Mouse (Mus musculus): ENCODE data around the gene Plekha8. TPM values are rescaled to one million over a fixed set of nuclear protein-coding genes. Genes with fewer than 3 reads are reported as not detected.

The Plekha8 gene
- polyA plus RNA-seq, 1 experiment = not detected

DNA sequence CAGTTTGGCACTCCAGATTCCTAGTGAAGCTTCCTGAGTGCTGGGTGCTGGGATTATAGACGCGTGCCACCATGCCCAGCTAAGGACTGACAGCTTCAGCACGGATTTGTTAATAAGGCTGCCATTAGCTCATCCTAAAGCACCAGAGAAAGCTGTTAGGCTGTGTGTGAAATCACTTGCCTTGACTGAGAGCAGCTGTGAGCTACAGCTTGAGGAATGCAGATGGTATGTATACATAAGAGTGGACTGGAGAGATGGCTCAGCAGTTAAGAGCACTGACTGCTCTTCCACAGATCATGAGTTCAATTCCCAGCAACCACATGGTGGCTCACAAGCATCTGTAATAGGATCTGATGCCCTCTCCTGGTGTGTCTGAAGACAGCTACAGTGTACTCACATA, 22.5 kb downstream of the Plekha8 start:
- Histone ChIP-seq H3K4me1 (ENCODE audit: control insufficient read depth, insufficient read depth, low read length) (0 out of 2 replicates have a peak, but pooled peaks cover 2% of the 10 kb centered on the region), H3K4me3 (ENCODE audit: insufficient read depth, low read depth, low read length) (no peak overlapping the region), H3K27ac (ENCODE audit: insufficient read depth, low read depth, low read length) (no peak overlapping the region)
- no peak for TF ChIP-seq CTCF (IDR thresholded peaks at IDR 0.05; ENCODE audit: insufficient read depth, low read depth, low read length)
- no peak for TF ChIP-seq POLR2A (IDR thresholded peaks at IDR 0.05; ENCODE audit: insufficient read depth, low read depth, low read length)
- WGBS = 73% methylated on average over 3 of the region's 3 CpGs

DNA sequence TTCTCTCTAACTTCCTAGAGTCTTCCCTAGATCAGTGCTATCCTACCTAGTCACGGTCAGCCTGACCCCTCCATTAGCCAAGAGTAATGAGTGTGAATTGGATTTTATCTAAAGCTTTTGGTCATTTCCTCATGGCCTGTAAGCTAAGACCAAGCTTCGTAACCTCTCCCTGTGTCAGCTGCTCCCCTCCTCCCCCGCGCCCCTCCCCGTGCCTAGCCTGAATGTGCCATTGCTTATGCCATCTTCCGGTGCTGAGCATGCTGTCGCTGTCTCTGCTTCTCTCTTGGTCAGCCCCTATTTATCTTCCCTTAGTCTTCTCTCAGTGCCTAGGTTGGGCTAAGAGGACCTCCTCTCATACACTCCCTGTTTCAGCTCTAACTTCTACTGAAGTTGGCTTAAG, 24.6 kb downstream of the Plekha8 start:
- Histone ChIP-seq H3K4me1 (ENCODE audit: control insufficient read depth, insufficient read depth, low read length) (no peaks in the 10 kb centered on the region), H3K4me3 (ENCODE audit: insufficient read depth, low read depth, low read length) (no peak overlapping the region), H3K27ac (ENCODE audit: insufficient read depth, low read depth, low read length) (no peak overlapping the region)
- TF ChIP-seq CTCF (IDR thresholded peaks at IDR 0.05; ENCODE audit: insufficient read depth, low read depth, low read length) (no peak), POLR2A (IDR thresholded peaks at IDR 0.05; ENCODE audit: insufficient read depth, low read depth, low read length) (no peak)
- 88% methylated on average over 7 of the region's 7 CpGs for WGBS

DNA sequence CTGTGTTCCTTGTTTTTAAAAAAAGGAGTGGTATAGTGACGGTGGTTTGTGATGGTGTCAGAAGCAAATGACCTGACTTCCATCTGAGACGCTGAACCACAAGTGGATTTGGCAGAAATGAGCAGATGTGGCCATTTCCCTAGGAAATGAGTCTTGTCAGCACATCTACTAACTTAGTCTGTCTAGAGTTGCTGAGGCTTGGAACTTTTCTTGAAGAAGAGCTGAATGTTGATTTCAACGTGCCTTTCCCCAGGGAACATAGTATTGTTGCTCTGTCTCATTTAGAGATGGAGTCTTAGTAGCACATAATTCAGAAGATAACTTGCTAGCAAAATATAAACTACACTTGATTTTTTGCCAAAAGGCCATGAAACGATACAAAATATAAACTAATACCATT, 25.4 kb downstream of the Plekha8 start:
- H3K4me1 ChIP-seq (ENCODE audit: control insufficient read depth, insufficient read depth, low read length) = no peaks in the 10 kb centered on the region
- H3K4me3 ChIP-seq (ENCODE audit: insufficient read depth, low read depth, low read length) = no peak overlapping the region
- WGBS = 86% methylated on average over 4 of the region's 4 CpGs
- no peak for TF ChIP-seq CTCF (IDR thresholded peaks at IDR 0.05; ENCODE audit: insufficient read depth, low read depth, low read length)
- TF ChIP-seq POLR2A (IDR thresholded peaks at IDR 0.05; ENCODE audit: insufficient read depth, low read depth, low read length) = no peak
- H3K27ac ChIP-seq (ENCODE audit: insufficient read depth, low read depth, low read length) = no peak overlapping the region

DNA sequence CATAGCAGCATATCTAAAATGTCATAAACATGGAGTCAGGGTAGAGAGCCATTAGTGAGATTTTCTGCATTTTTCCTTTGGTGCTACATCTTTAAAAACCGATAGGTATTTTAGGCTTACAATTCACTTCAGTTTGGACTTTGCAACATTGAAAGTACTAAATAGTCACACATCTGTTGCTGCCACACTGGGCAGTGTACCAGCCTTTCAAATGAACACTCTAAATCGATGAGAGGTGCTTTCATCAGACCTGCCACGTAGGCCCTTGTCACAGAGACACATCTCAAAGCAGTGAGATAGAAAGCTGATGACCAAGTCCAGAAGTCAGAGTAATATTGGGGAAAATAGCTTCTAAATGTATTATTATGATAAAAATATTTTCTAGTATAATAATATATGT, 33.5 kb downstream of the Plekha8 start:
- Histone ChIP-seq H3K4me3 (ENCODE audit: insufficient read depth, low read depth, low read length) (no peak overlapping the region), H3K4me1 (ENCODE audit: control insufficient read depth, insufficient read depth, low read length) (no peaks in the 10 kb centered on the region), H3K27ac (ENCODE audit: insufficient read depth, low read depth, low read length) (no peak overlapping the region)
- 84% methylated on average over 3 of the region's 3 CpGs for WGBS
- no peak for TF ChIP-seq POLR2A (IDR thresholded peaks at IDR 0.05; ENCODE audit: insufficient read depth, low read depth, low read length)
- no peak for TF ChIP-seq CTCF (IDR thresholded peaks at IDR 0.05; ENCODE audit: insufficient read depth, low read depth, low read length)

DNA sequence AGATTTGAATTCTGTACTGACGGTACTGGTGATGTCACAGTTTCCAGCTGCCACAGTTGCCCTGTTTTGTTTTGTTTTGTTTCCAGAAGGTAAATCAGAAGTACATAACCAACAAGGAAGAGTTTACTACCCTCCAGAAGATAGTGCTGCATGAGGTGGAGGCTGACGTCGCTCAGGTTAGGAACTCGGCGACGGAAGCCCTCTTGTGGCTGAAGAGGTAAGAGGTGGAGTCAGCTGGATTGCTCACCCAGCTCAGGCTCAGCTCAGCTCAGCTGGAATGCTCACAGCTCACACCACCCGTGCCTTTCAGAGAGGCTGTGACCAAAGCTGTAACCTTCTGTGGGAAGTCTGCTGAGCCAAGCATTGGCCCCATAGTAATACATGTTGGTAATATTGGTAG, 34.8 kb downstream of the Plekha8 start:
- Histone ChIP-seq H3K27ac (ENCODE audit: insufficient read depth, low read depth, low read length) (no peak overlapping the region), H3K4me3 (ENCODE audit: insufficient read depth, low read depth, low read length) (no peak overlapping the region), H3K4me1 (ENCODE audit: control insufficient read depth, insufficient read depth, low read length) (no peaks in the 10 kb centered on the region)
- 34% methylated on average over 7 of the region's 7 CpGs for WGBS
- TF ChIP-seq CTCF (IDR thresholded peaks at IDR 0.05; ENCODE audit: insufficient read depth, low read depth, low read length) = peak; percentile 42; the same call in 1 of the 2 replicates
- TF ChIP-seq POLR2A (IDR thresholded peaks at IDR 0.05; ENCODE audit: insufficient read depth, low read depth, low read length) = no peak

DNA sequence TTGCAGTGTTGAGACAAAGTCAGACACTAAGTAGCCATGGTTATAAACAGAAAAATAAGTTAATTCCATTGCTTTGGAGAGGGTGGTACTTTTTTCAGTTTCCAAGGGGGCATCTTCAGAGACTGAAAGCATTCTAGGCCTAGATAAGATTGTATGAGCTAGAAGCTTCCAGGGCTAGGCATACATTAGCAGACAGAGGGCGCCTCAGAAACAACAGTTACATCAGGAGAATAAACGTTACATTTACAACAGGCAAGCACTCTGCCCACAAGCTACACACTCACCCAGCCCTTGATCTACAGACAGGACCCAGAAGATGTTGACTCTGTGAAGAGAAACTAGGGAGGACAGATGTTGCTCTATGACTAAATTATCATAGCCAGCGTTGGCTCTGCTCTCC, 36.6 kb downstream of the Plekha8 start:
- no peaks in the 10 kb centered on the region for H3K4me1 ChIP-seq (ENCODE audit: control insufficient read depth, insufficient read depth, low read length)

DNA sequence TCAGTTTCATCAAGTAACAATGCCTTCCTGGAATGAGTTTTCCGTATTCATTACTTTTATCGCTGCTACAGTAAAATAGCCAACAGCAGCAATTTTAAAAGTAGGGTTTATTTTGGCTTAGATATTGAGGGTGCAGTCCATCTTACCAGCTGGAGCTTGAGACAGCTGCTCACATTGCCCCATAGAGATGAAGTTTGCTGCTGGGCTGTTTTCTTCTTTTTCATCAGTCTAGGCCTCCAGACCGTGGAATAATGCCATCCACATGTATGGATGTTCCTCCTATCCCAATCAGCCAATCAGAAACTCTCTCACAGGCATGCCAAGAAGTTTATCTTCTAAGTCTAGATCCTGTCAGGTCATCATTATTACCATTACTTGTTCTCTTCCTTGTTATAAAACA, 45.0 kb downstream of the Plekha8 start:
- H3K4me1 ChIP-seq (ENCODE audit: control insufficient read depth, insufficient read depth, low read length) = no peaks in the 10 kb centered on the region
- H3K4me3 ChIP-seq (ENCODE audit: insufficient read depth, low read depth, low read length) = no peak overlapping the region
- no peak overlapping the region for H3K27ac ChIP-seq (ENCODE audit: insufficient read depth, low read depth, low read length)
- 77% methylated on average over 3 of the region's 3 CpGs for WGBS
- TF ChIP-seq POLR2A (IDR thresholded peaks at IDR 0.05; ENCODE audit: insufficient read depth, low read depth, low read length) (no peak), CTCF (IDR thresholded peaks at IDR 0.05; ENCODE audit: insufficient read depth, low read depth, low read length) (no peak)

More for the DNA sequence above, 36.6 kb downstream of the Plekha8 start:
- H3K4me3 ChIP-seq (ENCODE audit: insufficient read depth, low read depth, low read length) = no peak overlapping the region
- no peak for TF ChIP-seq POLR2A (IDR thresholded peaks at IDR 0.05; ENCODE audit: insufficient read depth, low read depth, low read length)
- no peak for TF ChIP-seq CTCF (IDR thresholded peaks at IDR 0.05; ENCODE audit: insufficient read depth, low read depth, low read length)
- WGBS = 45% methylated on average over 3 of the region's 3 CpGs
- no peak overlapping the region for H3K27ac ChIP-seq (ENCODE audit: insufficient read depth, low read depth, low read length)

DNA sequence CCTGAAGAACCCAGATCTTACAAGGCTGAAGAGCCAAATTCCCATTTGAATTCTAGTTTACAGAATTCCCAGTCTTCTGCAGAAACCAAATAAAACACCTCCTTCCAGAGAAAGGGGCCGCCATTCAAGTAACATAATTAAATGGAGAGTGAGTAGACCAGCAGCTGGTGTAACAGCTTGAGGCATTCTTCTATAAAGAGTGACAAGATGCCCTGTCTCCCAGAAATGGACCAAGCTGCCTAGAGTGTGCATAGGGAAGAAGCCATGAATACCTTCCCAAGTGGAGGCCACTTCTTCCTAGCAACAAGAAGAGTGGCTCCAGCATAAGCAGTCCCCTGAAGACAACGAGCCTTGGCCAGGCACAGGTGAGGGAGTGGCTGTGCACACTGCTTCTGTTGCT, 47.0 kb downstream of the Plekha8 start:
- Histone ChIP-seq H3K27ac (ENCODE audit: insufficient read depth, low read depth, low read length) (no peak overlapping the region), H3K4me3 (ENCODE audit: insufficient read depth, low read depth, low read length) (no peak overlapping the region), H3K4me1 (ENCODE audit: control insufficient read depth, insufficient read depth, low read length) (no peaks in the 10 kb centered on the region)
- WGBS = 85% methylated on average over 2 of the region's 2 CpGs
- TF ChIP-seq CTCF (IDR thresholded peaks at IDR 0.05; ENCODE audit: insufficient read depth, low read depth, low read length) (no peak), POLR2A (IDR thresholded peaks at IDR 0.05; ENCODE audit: insufficient read depth, low read depth, low read length) (no peak)

DNA sequence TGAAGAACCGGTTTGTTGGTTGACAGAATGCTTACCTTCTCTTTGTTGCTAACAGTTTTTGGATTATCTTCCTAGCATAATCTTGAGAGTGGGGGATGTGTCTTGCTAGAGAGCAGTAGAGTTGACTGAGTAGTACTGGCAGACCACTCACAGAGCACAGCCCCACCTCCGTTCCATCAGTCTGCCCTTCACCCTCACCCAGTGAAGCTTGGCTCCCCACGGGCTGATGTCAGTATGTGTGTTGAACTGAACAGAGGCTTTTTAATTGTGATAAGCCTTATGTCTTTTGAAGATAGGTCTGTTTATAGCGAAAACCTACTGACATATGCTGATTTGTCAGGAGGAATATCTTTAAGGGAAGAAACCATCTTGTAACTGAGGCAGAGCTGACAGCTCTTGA, 48.3 kb downstream of the Plekha8 start:
- TF ChIP-seq POLR2A (IDR thresholded peaks at IDR 0.05; ENCODE audit: insufficient read depth, low read depth, low read length) = no peak
- TF ChIP-seq CTCF (IDR thresholded peaks at IDR 0.05; ENCODE audit: insufficient read depth, low read depth, low read length) = no peak
- Histone ChIP-seq H3K27ac (ENCODE audit: insufficient read depth, low read depth, low read length) (no peak overlapping the region), H3K4me1 (ENCODE audit: control insufficient read depth, insufficient read depth, low read length) (no peaks in the 10 kb centered on the region), H3K4me3 (ENCODE audit: insufficient read depth, low read depth, low read length) (no peak overlapping the region)
- WGBS = 92% methylated on average over 4 of the region's 4 CpGs

Data from olfactory bulb, adult 2 months (tissue).